Mouse (Mus musculus) right cerebral cortex, postnatal 10 days (tissue): ENCODE measurements at regions not wholly inside any gene's neighbourhood (a gene's known extent, or its start where the extent isn't known, plus 50 kb on each side); places are given as distances from the start of the nearest gene placed in this dataset.

Source experiments
- DNase-seq, 2 experiments: peaks; one replicate each; pipeline ENCODE4 v3.0.0; 2021; ENCODE audit warnings: low spot score in 2 of 2

DNA sequence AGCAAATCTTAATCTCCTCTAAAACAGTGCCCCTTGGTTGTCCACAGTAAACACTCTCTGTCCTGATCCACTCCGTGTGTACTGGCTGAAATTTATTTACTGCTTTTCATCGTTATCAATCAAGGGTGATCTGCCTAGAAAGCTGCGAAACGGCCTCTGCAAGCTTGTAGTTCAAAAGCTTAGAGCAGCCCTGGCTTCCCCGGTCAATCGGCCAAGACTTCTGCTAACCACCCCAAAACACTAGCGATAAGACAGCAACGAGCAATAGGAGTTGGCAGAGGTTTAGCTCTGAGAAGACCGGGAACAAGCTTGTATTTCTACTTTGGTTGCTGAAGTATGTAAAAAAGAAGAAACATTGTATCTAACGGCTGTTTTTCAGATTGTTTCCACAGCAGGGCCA is 201.8 kb downstream of the Sptssa start:
- DNase-seq = no peak

DNA sequence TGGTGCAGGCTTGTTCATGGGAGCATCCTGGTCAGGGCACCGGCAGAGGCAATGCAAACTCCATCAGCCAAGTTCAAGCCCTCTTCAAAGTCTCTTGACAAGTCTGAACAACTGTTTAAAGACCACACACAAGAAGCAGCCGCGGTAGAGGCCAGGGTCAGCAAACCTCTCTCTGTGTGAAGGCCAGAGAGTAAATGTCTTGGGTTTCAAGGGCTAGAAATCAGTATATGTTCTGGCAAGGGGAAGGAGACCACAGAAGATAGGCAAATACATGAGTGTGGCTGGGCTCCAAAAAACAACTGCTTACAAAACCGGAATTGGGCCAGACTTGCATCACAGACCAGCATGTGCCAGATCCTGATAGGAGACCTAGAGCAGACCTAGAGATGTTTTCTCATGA is 203.0 kb downstream of the Sptssa start:
- DNase-seq = no peak

DNA sequence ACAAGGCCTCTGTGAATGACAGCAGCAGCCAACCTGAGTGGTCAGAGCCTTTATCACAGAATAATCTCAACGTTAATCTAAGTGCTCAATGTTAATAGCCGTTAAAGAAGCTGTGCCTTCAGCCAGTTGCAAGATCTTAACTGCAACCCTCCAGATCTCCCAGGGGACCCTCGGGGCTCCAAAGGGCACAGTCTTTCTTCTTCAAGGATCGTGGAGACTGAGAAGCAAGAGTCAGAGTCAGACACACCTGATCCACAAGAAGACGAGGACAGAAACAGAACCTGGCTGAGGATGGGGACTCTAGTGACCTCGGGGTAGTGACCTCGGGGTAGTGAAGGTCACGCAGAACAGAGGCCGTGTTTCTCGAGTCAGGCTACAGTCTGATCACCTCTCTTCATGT is 206.0 kb downstream of the Sptssa start:
- DNase-seq = no peak

DNA sequence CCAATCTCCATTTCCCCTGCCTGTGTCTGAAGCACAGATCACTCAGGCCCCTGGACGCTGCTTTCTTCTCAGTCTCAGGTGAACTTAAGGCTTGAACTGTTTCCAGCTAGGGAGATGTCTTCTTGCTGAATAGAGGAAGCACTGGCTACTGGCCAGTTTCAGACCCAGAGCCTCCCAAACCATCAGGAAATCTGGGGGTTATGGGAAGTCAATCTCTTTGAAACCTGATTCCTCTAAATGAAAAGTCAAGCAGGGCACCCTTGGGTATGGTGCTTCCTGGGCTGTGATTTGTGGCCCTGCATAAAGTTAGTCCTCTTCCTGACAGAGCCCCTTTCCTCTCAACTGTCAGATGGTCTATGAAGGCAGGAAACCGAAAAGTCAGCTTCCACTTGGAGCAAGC is 208.2 kb downstream of the Sptssa start:
- DNase-seq = no peak

DNA sequence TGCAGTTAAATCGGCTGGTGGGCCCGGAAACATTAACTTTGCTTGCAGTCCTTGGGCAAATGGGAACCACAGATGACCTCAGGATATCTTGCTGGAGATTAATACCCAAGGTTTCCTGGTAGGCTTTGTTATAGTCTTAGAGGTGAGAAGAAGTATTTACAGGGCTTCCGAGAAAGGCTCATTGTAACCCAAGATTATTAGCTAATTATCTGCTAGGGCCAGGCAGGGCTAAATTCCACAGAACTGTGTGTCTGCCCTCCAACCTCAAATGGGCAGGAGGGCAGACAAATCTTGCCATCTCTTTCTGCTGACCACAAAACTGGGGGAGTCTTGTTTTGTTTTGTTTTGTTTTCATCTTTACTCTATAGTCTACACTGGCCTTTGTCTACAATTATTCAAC is 209.0 kb downstream of the Sptssa start:
- DNase-seq = no peak

DNA sequence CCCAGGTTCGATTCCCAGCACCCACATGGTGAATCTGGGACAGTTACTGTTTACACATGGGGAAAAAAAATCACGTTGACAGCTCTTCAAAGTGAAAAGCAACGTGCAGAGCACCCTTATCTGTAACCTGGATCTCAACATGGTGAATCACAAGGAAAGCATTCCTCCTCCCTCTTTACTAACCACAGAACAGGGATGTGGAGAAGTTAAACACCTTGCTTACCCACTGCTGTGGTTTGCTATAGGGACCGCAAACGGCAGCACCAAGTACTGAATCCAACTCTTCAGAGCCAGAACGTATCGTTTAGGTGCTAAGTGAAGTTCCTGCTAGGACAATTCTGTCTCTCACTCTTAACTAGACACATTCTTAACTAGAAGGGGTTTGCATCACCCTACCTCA is 210.0 kb downstream of the Sptssa start:
- DNase-seq = no peak

DNA sequence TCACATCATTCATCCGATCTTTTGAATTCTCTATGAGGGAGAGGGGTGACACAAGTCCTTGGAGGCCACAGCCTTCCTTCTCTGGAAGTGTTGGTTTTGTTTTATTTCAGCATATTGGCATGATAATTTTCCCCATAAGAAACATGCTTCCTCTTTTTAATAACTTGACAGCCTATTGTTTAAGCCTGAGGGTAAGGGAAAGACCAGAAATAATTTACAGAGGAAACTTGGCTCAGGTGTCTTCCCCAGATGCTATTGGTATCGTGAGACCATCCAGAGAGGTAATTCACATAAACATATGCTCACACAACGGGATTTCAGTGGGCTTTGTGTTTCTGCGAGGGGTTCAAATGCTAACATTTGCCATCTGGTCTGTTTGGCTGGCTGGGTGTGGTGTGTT is 212.0 kb downstream of the Sptssa start:
- DNase-seq = no peak

DNA sequence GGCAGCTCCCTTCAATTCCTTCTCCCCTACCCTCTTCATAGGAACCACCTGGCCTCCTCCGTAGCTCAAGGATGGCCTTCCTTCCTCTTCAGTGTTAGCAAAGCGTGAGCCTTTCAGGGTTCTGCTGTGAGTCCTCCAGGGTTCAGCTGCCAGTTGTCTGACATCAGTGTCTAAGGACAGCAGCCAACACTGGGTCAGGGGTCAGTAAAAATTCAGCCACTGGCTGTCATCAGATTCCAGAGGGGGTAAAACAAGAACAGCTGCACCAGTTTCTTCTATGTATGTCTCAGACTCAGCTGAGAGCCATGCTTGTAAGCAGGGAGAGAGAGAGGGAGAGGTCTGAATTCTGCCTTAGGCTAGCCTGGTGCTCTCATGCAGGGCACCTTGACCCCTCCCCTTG is 213.1 kb downstream of the Sptssa start:
- DNase-seq = no peak

DNA sequence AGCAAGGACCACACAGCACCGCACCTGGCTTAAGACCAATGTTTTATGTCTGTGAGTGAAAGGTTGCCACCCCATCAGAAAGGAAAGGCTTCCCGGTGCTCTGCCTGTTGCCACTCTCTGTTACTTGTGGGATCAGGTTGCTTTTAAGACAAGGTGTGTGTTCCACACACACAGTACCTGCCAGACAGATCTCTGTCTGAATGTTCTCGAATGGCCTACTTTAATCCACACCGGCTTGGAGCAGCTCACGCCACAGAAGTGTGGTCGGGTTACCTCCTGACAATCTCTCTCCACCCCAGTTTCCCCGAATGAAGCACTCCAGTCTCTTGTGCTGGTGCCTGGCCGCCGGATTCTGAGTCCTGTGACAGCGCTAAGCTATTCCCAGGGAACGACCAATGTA is 214.0 kb downstream of the Sptssa start:
- DNase-seq = no peak

DNA sequence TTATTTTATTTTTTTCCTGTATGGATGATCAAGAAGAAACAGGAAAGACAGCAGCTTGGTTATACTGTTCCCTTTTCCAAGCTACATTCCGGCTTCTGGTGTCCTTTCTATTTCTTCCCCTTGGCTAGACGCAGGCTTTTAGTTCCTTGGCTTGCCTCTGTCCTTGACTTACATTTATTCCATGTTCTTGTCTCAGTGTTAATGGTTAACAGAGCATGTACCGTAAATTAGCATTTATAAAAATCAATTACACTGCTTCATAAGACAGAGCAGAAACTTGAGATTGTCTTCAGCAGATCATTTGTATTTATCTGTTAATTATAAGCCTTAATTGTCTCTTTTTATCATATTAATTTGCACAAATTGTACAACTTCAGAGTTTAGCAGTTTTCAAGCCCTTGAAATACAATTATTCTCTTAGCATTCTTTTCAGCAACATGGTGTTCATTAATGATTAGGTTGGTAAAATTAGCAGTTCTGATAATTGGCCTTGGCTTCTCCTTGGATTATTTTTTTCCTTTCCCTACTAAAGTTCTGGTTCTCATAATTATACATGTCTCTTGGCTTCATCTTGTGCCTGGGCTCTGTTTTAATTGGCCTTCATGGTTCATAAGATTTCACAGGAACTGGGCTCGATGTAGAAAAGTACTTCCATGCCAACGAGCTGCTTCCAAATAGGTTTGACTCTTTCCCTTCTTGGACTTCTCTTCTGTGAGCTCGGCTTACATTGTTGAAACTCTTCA is 215.4 kb downstream of the Sptssa start:
- DNase-seq = no peak

DNA sequence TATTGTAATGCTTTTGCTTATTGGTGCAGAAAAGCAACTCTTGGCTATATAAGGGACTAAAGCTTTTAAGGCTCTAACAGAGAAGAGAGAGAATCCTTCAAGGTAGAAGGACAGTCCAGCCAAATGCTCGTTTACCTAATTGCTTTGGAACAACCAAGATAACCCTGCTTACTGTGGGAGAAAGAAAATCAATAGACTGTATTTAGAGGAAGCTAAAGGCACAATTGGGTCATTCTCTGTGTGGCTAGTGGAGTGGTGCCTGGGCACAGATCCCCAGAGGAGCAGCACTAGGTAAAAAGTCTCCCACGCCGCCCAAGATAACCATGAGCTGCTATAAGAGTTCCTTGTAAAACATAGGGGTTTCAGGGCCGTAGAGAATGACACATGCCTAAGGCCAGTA is 217.6 kb downstream of the Sptssa start:
- no peak for DNase-seq

DNA sequence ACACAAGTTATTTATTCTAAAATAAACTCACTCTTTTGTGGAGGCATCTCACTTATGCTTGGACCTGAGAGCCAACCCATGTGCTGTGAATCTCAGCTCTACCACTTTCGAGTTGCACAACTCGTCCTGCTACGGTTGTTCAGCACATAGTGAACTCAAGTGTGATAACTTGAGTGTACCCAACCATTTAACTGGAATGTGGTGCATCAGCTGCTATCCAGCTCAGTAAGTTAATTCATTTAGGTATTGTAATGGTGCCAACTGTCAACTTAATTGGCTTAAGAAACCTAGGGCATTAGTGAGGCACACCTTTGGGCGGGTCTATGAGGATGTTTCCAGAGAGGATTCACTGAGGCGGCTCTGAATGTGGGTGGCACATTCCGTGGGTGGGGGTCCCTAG is 221.6 kb upstream of the Egln3 start:
- DNase-seq = no peak

DNA sequence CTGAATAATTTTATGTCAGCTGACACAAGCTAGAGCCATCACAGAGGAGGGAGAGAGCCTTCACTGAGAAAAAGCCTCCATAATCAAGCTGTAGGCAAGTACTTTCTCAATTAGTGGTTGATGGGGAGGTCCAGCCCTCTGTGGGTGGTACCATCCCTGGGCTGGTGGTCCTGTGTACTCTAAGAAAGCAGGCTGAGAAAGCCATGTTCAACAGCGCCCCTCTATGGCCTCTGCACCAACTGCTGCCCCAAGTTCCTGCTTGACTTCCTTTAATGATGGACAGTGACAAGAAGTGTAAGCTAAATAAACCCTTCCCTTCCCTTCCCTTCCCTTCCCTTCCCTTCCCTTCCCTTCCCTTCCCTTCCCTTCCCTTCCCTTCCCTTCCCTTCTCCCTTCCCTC is 211.2 kb upstream of the Egln3 start:
- no peak for DNase-seq

DNA sequence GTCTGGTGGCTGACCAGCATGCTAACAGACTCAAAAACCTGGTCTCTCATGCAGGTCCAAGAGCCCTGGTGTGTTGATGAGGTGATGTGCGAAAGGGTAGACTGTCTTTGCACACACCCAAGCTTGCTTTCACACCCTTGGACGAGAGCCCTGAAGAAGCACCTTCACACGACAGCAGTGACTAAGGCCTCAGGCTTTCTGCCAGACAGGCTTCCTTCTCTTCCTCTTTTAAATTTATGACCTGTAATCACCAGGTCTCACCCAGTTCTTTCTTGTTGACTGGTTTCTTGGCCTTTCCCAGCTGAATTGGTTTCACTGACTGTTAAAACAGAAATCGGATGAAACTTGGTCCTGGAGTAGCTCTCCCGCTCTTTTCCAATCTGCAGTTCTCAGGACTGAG is 210.5 kb upstream of the Egln3 start:
- DNase-seq = no peak

DNA sequence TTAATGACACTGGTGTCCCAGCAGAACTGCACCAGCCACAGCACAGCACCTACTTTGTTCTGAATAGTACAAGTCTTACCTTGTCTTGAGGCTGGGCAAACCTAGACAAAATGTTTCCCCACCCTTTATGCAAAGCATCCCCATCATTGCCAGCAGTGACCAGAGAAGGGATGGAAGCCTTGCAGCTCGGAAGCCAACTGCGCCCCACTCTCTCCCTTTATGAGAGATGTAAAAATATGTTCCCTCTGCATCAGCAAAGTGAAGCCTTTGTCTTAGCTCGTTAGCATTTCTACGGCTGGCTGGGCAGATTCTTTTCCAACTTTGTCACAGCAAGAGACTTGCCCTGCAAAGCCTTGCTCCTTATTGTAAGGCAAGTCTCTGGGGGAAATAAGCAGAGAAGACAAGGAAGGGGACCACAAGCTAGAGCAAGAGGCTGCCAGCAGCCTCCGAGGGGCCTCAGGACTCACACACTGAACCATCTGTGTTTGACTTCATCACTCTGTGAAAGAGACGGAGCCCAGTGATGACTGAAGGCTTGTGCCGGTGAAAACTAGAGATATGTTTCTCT is 206.5 kb upstream of the Egln3 start:
- DNase-seq = no peak

DNA sequence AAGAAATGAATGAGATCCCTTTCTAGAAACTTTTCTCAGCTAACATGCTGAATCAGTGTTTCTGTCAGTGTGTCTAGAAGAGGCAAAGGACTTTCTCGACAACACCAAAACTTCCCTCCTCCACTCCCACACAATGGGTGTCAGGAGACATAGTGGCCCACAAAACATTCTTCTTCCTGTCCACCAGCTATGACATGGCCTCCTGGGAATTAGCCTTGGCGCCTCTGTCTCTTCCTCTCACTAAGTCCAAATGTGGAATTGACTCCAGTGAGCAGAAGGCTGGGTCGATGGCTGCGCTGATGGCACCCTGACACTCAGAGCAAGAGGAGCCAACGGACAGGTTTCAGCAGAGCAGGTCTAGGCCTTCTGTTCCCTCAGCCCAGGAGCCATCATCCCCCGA is 205.2 kb upstream of the Egln3 start:
- no peak for DNase-seq

DNA sequence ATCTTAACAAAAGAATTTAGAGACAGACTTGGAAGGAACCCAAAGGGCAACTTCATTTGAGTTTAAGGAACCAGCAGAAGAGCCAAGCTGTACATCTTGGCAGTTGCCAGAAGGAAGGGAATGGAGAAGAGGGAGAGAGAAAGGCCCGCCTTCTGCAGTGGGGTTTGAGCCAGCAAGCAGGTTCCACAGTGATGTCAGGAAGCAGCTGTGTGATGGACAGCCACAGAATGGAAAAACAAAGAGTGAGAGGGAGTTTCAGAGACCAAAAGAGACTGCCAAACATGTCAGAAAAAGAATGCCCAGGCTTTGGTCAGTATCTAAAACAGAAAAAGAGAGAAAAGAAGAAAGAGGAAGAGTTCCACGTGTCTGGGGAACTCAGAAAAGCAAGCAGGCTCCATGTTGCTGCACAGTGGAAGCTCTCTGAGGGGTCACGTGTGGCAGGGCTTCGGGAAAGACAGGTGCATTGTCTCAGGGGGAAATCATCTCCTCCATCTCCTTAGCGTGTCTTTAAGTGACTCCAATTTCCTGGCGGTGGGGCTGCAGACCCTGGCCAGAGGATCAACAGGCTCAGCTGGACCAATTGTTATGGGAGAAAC is 203.7 kb upstream of the Egln3 start:
- no peak for DNase-seq

DNA sequence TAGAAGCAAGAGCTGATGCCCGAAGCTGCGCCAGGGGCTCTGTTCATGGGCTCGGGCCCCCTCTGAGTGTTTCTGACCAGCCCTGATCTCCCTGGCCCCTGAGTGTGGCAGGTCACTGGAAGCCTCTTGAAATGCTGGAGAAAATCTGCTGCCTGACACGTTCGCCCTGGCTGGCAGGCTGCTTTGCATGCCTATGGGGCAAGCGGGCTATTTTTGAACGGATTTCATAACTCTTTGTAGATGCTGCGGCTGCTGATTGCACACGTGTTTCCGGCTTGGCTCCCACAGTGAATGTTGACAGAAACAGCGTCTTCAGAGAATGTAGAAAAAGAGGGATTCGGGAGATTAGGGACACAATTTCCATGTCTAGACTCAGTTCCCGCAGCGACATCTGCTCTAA is 201.4 kb upstream of the Egln3 start:
- DNase-seq = peak; percentile 65 to 72

DNA sequence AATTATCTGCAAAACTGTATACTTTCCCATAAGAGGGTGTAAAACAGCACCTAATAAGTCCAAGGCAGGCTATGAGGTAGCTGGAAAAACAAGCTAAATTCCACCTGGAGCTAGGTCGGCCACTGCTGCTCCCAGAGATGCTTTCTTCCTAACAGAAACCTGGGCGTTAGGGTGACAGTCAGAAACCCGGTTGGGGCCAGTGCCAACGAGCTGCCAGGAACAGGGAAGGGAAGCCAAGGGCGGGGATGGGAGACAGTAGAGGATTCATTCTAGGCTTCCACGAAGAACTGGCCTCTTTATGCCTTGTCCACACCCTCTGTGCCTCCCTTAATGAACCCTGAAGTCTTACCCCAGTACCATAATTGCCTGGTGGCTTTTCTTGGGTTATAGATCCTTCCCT is 198.9 kb upstream of the Egln3 start:
- no peak for DNase-seq

DNA sequence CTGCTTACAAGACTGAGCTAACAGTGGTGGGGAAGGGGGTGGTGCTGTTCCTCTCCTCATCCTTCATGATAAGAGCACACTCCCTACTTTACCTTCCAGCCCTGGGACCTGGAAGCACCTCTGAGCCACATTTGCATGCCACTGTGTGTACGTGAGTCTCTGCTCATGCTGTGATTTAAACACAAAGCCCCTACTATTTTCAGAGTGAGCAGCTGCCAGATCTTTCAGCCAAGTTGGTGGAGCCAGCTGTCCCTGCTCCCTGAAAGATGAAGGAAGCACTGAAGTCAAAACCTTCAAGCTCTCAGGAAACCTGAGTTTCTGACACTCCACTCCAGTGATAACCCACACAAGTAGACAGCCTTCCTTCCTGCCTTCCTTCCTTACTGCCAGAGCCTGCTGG is 198.0 kb upstream of the Egln3 start:
- DNase-seq = no peak

DNA sequence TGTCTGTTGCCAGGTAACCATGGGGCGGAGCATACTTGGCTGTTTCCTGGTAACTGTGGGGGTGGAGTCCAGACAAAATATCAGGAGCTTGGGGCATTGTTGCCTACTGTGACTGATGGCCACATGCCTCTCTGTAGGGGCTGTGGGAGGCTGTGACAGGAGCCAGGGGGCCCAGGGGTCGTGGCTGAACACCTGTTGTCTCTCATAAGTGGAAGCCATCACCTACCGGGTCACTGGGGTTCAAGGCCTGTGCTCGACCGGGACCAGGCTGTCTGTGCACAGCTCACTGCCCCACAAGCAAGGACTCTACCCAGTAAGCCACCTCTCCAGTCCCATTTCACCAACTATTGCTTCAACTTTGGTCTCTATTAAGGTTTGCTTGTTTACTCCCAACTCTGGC is 196.4 kb upstream of the Egln3 start:
- no peak for DNase-seq

DNA sequence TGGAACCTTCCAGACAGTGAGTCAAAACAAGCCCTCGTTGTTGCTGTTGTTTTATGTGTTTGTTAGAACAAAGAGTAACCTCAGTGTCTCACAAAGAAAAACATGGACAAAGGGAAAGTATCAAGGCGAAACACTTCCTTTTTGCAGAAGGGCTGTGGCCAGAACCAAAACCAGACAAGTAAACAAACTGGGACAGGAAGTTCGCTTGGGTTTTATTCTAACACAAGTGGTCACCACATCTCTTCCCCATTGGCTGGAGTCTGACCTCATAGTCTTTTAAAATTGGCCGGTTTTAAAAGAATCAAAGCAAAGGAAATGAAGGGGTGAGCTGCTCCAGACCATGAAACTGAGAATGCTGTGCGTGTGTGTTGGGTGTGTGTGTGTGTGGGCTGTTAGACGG is 194.4 kb upstream of the Egln3 start:
- no peak for DNase-seq

DNA sequence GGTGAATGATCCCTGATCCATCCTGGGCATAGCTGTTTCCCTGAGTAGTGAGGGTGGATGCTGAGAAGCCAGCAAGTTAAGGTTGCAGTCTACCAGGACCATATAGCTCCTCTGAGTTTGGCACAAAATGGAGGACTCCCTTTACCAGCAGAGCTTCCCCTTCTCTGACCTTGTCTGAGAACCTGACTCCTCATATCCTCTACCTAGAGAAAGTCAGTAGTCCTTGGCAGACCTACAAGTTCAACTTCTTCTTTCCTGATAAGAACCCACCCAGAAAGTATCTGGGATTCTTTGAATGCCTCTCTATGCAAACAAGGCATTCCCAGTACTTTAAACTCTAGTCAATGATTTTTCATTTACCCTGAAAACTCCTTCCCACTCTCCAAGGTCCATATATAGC is 193.3 kb upstream of the Egln3 start:
- DNase-seq = no peak

DNA sequence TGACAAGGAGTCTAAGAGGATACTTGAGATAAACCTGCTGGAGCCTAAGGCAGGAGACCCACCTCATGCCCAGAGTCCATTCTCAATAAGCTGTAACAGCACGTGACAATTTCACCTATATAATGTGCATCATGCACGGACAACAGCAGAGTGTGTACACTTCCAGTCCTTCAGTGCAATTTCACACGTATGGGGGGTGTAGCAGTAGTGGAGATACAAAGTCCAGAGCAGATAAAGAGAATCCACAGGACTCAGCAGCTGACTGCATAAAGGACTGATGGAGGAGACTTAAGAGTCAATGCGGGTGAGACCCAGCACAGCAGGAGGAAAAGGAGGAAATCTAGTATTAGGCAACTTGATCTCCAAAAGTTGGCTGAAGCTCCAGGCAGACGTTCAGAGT is 192.7 kb upstream of the Egln3 start:
- no peak for DNase-seq
